Comparison of ENCODE assay signal across 22 mouse cellular contexts in genomic region chr9:43433953-43434352, GRCm38 (mm10).
"Had no signal": no experiment of that assay in that cellular context is flagged by ENCODE, and none has a peak within 500 bp of the region (broad histone marks: within the 10 kb centered on the region; RNA-seq: fewer than 3 reads in every experiment).

No protein-coding gene starts in this region.

- H3K4me3 ChIP-seq: limb, embryonic 12.5 days; limb, embryonic 15.5 days; liver, embryonic 15.5 days; midbrain, embryonic 12.5 days; midbrain, embryonic 15.5 days; neural tube, embryonic 12.5 days; neural tube, embryonic 15.5 days had no signal

- H3K36me3 ChIP-seq: limb, embryonic 12.5 days; limb, embryonic 15.5 days; liver, embryonic 15.5 days; midbrain, embryonic 12.5 days; midbrain, embryonic 15.5 days; neural tube, embryonic 12.5 days; neural tube, embryonic 15.5 days had no signal

- H3K9ac ChIP-seq: hindbrain, embryonic 14.5 days; limb, embryonic 12.5 days; limb, embryonic 15.5 days; liver, embryonic 15.5 days; lung, embryonic 14.5 days; midbrain, embryonic 12.5 days; midbrain, embryonic 15.5 days; neural tube, embryonic 12.5 days; neural tube, embryonic 15.5 days had no signal

- DNase-seq: left cerebral cortex, postnatal 4 days; lung, embryonic 14.5 days; right cerebral cortex, adult 18-20 months; right cerebral cortex, postnatal 14 days; right cerebral cortex, postnatal 4 days; thymus, adult 2 months; thymus, postnatal 14 days; thymus, postnatal 4 days had no signal

- H3K9me3 ChIP-seq: limb, embryonic 12.5 days; limb, embryonic 15.5 days; liver, embryonic 15.5 days; midbrain, embryonic 12.5 days; midbrain, embryonic 15.5 days; neural tube, embryonic 12.5 days; neural tube, embryonic 15.5 days had no signal

- H3K4me1 ChIP-seq: limb, embryonic 12.5 days; limb, embryonic 15.5 days; liver, embryonic 15.5 days; midbrain, embryonic 12.5 days; neural tube, embryonic 12.5 days; neural tube, embryonic 15.5 days had no signal

- H3K4me2 ChIP-seq: hindbrain, embryonic 14.5 days; limb, embryonic 12.5 days; limb, embryonic 15.5 days; liver, embryonic 15.5 days; lung, embryonic 14.5 days; midbrain, embryonic 12.5 days; midbrain, embryonic 15.5 days; neural tube, embryonic 12.5 days; neural tube, embryonic 15.5 days had no signal

- H3K27me3 ChIP-seq: limb, embryonic 12.5 days; limb, embryonic 15.5 days; liver, embryonic 15.5 days; midbrain, embryonic 12.5 days; midbrain, embryonic 15.5 days; neural tube, embryonic 12.5 days; neural tube, embryonic 15.5 days had no signal

- ATAC-seq: hindbrain, postnatal 0 days; inflammation-experienced regulatory T-cells, adult 6 months; intestine, embryonic 16.5 days; lung, postnatal 0 days; midbrain, embryonic 15.5 days had no signal

- H3K27ac ChIP-seq: hindbrain, embryonic 14.5 days; hindbrain, postnatal 0 days; limb, embryonic 12.5 days; limb, embryonic 15.5 days; liver, embryonic 15.5 days; macrophage; midbrain, embryonic 12.5 days; midbrain, embryonic 15.5 days; neural tube, embryonic 12.5 days; neural tube, embryonic 15.5 days; stomach, postnatal 0 days had no signal
